Mouse (Mus musculus) CH12.LX (cell line): ENCODE measurements around the gene Tbl3.

Experiments used
- CHD1 ChIP-seq: IDR thresholded peaks from 2 replicates; pipeline ENCODE4 v1.6.1; 2012; ENCODE audit warnings: low read depth, low read length, improper control_type of control experiment, inconsistent platforms
- CTCF ChIP-seq, 2 experiments: IDR thresholded peaks in 1 of 2; conservative IDR thresholded peaks in 1 of 2; 2 replicates each; pipeline ENCODE4 v1.5.1; 2011 to 2012; ENCODE audit warnings: low read depth in 2 of 2, low read length in 2 of 2, improper control_type of control experiment in 1 of 2, inconsistent platforms in 1 of 2, mild to moderate bottlenecking in 1 of 2, moderate library complexity in 1 of 2
- GABPA ChIP-seq: IDR thresholded peaks from 2 replicates; pipeline ENCODE4 v1.6.1; 2012; ENCODE audit warnings: low read depth, low read length, improper control_type of control experiment, inconsistent platforms; ENCODE audit not compliant: insufficient replicate concordance
- MAX ChIP-seq: IDR thresholded peaks from 2 replicates; pipeline ENCODE4 v1.6.1; 2011; ENCODE audit warnings: low read length, improper control_type of control experiment
- POLR2A ChIP-seq: IDR thresholded peaks from 2 replicates; pipeline ENCODE4 v1.6.1; 2011; ENCODE audit warnings: low read depth, mild to moderate bottlenecking, improper control_type of control experiment, low read length
- RCOR1 ChIP-seq: conservative IDR thresholded peaks from 2 replicates; pipeline ENCODE4 v1.6.1; 2012; ENCODE audit warnings: low read depth, mild to moderate bottlenecking, inconsistent platforms, low read length, improper control_type of control experiment
- TCF12 ChIP-seq: IDR thresholded peaks from 2 replicates; pipeline ENCODE4 v1.6.1; 2014; ENCODE audit warnings: low read depth, mild to moderate bottlenecking, inconsistent platforms, low read length, improper control_type of control experiment
- UBTF ChIP-seq: IDR thresholded peaks from 2 replicates; pipeline ENCODE4 v1.6.1; 2012; ENCODE audit warnings: low read depth, mild to moderate bottlenecking, inconsistent platforms, low read length, improper control_type of control experiment, moderate library complexity
- USF1 ChIP-seq: IDR thresholded peaks from 2 replicates; pipeline ENCODE4 v1.6.1; 2014; ENCODE audit warnings: low read depth, mild to moderate bottlenecking, inconsistent platforms, low read length, improper control_type of control experiment

DNA sequence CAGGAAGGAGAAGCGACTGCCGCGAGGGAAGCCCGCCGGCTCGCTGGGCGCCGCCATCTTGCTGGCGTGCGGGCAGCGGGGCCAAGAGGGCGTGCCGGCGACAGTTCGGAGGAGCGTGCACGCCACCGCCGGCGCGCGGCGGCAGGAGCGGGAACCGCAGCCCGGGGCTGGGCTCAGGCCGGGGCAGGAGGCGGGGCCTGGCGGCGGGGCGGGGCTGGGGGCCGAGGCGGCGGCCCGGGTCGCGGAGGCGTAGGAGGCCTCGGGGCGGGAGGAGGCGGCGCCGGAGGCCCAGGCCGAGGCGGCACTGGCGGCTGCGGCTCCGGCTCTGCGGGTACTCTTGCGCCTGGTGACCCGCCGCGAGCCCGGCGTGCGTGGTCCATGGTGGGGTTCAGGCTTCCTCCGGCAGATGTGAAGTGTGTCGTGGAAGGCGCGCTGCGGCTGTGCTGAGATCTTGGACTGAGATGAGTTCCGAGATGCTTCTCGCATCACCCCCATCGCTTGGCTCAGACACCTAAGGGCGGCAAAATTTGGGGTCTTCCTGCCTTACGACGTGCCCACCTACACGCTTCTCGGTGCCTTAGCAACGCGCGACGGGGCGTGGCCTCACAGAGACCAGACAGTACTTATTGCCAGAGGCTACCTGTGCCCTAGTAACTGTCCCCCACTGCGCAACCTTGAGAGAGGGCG lies 11.3 kb downstream of the Tbl3 start, which contains the start of the genes Gfer and Noxo1:
- TF ChIP-seq CHD1, result no peak
- peak; percentile 84 for TF ChIP-seq POLR2A
- no peak for TF ChIP-seq RCOR1
- TF ChIP-seq CTCF (conservative IDR thresholded peaks at IDR 0.05 in 1 of 2, IDR thresholded peaks at IDR 0.05 in 1 of 2; ENCODE audit: low read depth in 2 of 2, low read length in 2 of 2), result peak in 1 of 2 experiments; percentile 18; a peak in 2 of 4 replicates
- TF ChIP-seq MAX, result no peak
- TF ChIP-seq UBTF, result no peak
- TF ChIP-seq GABPA, result no peak
- TF ChIP-seq USF1, result no peak
- TF ChIP-seq TCF12, result peak; percentile 75
